Mouse (Mus musculus) kidney, adult 9 months (tissue): ENCODE measurements around the gene Bola2.

Experiments
- DNase-seq: peaks from one replicate; pipeline ENCODE4 v3.0.0; 2022

Bola2 gene

GRCm38 (mm10) chr7:126690737-126691136 lies 4.5 kb upstream of the Bola2 start:
- peak; percentile 86 for DNase-seq

- no peak for DNase-seq
Observed at GRCm38 (mm10) chr7:126691676-126692075, 3.5 kb upstream of the Bola2 start.

GRCm38 (mm10) chr7:126692426-126692825 lies 2.8 kb upstream of the Bola2 start:
- no peak for DNase-seq

- peak; percentile 94 for DNase-seq
Observed at GRCm38 (mm10) chr7:126693256-126693655, 1.9 kb upstream of the Bola2 start.

- no peak for DNase-seq
Observed at GRCm38 (mm10) chr7:126693781-126694180, 1.4 kb upstream of the Bola2 start.

GRCm38 (mm10) chr7:126694441-126695051 lies 655 bp upstream of the Bola2 start:
- peak; percentile 15 for DNase-seq

- peak; percentile 97 for DNase-seq
Observed at GRCm38 (mm10) chr7:126695631-126696207, 518 bp downstream of the Bola2 start, which contains the start of gene Slx1b. Gene Slx1b (minus strand): TSS chr7:126695784.

GRCm38 (mm10) chr7:126696303-126696702 lies 1.1 kb downstream of the Bola2 start:
- no peak for DNase-seq

GRCm38 (mm10) chr7:126696886-126697285 lies 1.7 kb downstream of the Bola2 start:
- DNase-seq = no peak

- DNase-seq = peak; percentile 2
Observed at GRCm38 (mm10) chr7:126697838-126698237, 2.6 kb downstream of the Bola2 start.

- peak; percentile 11 for DNase-seq
Observed at GRCm38 (mm10) chr7:126700063-126701015, 5.1 kb downstream of the Bola2 start.

- DNase-seq = peak; percentile 88
Observed at GRCm38 (mm10) chr7:126701070-126701469, 5.9 kb downstream of the Bola2 start.

GRCm38 (mm10) chr7:126701559-126702357 lies 6.6 kb downstream of the Bola2 start:
- no peak for DNase-seq

- DNase-seq = peak; percentile 20
Observed at GRCm38 (mm10) chr7:126702358-126702757, 7.2 kb downstream of the Bola2 start.

GRCm38 (mm10) chr7:126702861-126703756 lies 7.9 kb downstream of the Bola2 start:
- DNase-seq = peak; percentile 7

- no peak for DNase-seq
Observed at GRCm38 (mm10) chr7:126703757-126704077, 8.5 kb downstream of the Bola2 start.

- peak; percentile 45 for DNase-seq
Observed at GRCm38 (mm10) chr7:126704121-126704980, 9.2 kb downstream of the Bola2 start.

GRCm38 (mm10) chr7:126707442-126708174 lies 12.4 kb downstream of the Bola2 start, which contains the start of gene Coro1a:
Gene Coro1a (minus strand): TSS chr7:126707787.
- DNase-seq = no peak

- no peak for DNase-seq
Observed at GRCm38 (mm10) chr7:126708175-126708952, 13.2 kb downstream of the Bola2 start.
